Mouse (Mus musculus) olfactory bulb, adult 2 months (tissue): ENCODE data around the gene Klhdc10.

Experiments used
- CTCF ChIP-seq: fragments of 200-500 bp; IDR thresholded peaks from 2 replicates; pipeline ENCODE4 v1.5.1; 2012; ENCODE audit warnings: low read depth, mild to moderate bottlenecking, low read length, moderate library complexity; ENCODE audit not compliant: insufficient read depth
- POLR2A ChIP-seq: fragments of 200-500 bp; IDR thresholded peaks from 2 replicates; pipeline ENCODE4 v1.6.1; 2012; ENCODE audit warnings: mild to moderate bottlenecking, low read depth, low read length, moderate library complexity; ENCODE audit not compliant: insufficient read depth

DNA sequence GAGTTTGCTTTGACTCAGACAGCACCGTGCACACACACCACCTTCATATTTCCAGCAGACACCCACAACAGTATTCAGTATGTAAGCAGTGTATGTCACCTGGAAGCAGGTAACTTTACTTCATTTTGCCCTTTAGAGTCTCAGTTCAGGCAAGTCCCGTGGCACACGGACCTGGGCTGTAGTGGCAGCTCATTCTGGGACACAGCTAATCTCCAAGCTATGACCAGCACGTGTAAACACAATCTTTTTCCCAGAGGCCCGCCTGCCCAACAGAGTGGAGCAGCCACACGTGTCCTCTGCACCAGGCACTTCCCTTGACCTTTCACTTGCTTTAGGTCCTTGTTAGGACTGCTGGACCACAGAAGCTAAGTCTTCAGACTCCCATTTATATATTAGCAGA lies 84.8 kb downstream of the Klhdc10 start:
- TF ChIP-seq POLR2A (no peak), CTCF (no peak)
